Mouse (Mus musculus) kidney, adult 2 months (tissue): ENCODE data around the gene Xpo5. TPM values are rescaled to one million over a fixed set of nuclear protein-coding genes. Genes with fewer than 3 reads are reported as not detected.

ENCODE experiments used
- DNase-seq: peaks from one replicate; pipeline ENCODE4 v3.0.0; 2021
- H3K27ac ChIP-seq: fragments of 200-500 bp; 2 replicates; pipeline ENCODE4 v1.5.1; 2012; ENCODE audit warnings: low read depth, low read length, control low read depth, inconsistent platforms; ENCODE audit not compliant: insufficient read depth
- H3K27me3 ChIP-seq: fragments of 200-500 bp; replicated peaks from 2 replicates; pipeline ENCODE4 v1.6.1; 2012; ENCODE audit warnings: mild to moderate bottlenecking, moderate library complexity, low read length, inconsistent platforms; ENCODE audit not compliant: control insufficient read depth, insufficient read depth
- H3K36me3 ChIP-seq: fragments of 200-500 bp; 2 replicates; pipeline ENCODE4 v1.6.1; 2012; ENCODE audit warnings: mild to moderate bottlenecking, moderate library complexity, low read length, inconsistent platforms; ENCODE audit not compliant: control insufficient read depth, insufficient read depth
- H3K4me1 ChIP-seq: fragments of 200-500 bp; 2 replicates; pipeline ENCODE4 v1.6.1; 2011; ENCODE audit warnings: low read length; ENCODE audit not compliant: control insufficient read depth, insufficient read depth
- H3K4me3 ChIP-seq: fragments of 200-500 bp; 2 replicates; pipeline ENCODE4 v1.5.1; 2011; ENCODE audit warnings: mild to moderate bottlenecking, low read depth, low read length, control low read depth; ENCODE audit not compliant: insufficient read depth
- CTCF ChIP-seq: fragments of 200-500 bp; conservative IDR thresholded peaks from 2 replicates; pipeline ENCODE4 v1.5.1; 2011; ENCODE audit warnings: low read depth, mild to moderate bottlenecking, control low read depth, low read length, moderate library complexity, mixed read lengths; ENCODE audit not compliant: insufficient read depth, insufficient read length
- POLR2A ChIP-seq: fragments of 200-500 bp; IDR thresholded peaks from one replicate; pipeline ENCODE4 v1.6.1; 2011; ENCODE audit warnings: low read depth, low read length, control low read depth
- whole genome bisulfite sequencing: fragments of 180-500 bp; shearing (Covaris S2); methylation state at CpG from one replicate; pipeline ENCODE4 v1.1.7; 2018; 5-methylcytosine and 5-hydroxymethylcytosine counted together
- polyA plus RNA-seq: library from polyadenylated mRNA; depleted of rRNA; stranded (reverse); fragments of >200 nt; gene quantifications from 2 replicates; pipeline ENCODE4 v1.2.3, GENCODE M21; 2012

Gene Xpo5
- polyA plus RNA-seq, 1 experiment: 18.5 TPM

DNA sequence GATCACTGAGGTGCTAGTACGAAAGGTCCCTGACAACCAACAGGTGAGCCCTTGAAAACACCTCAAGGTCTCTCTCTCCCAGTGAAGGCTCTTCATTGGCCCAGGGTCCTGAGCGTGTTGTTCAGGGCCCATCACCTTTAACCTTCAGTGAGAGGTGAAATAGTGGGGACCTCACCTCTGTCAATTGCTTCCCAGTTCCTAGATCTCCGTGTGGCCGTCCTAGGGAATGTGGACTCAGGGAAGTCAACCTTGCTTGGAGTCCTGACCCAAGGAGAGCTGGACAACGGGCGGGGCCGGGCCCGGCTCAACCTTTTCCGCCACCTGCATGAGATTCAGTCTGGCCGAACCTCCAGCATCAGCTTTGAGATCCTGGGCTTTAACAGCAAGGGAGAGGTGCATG, 37.8 kb upstream of the Xpo5 start:
- no peak for TF ChIP-seq POLR2A
- no peak for TF ChIP-seq CTCF
- 91% methylated on average over 10 of the region's 10 CpGs for WGBS
- no peak overlapping the region for H3K27ac ChIP-seq
- no peaks in the 10 kb centered on the region for H3K27me3 ChIP-seq
- H3K36me3 ChIP-seq: no peaks in the 10 kb centered on the region; the same call in 1 of the 2 replicates
- no peak overlapping the region for H3K4me3 ChIP-seq
- no peak for DNase-seq
- H3K4me1 ChIP-seq: peaks cover 2% of the 10 kb centered on the region; the same call in 1 of the 2 replicates

DNA sequence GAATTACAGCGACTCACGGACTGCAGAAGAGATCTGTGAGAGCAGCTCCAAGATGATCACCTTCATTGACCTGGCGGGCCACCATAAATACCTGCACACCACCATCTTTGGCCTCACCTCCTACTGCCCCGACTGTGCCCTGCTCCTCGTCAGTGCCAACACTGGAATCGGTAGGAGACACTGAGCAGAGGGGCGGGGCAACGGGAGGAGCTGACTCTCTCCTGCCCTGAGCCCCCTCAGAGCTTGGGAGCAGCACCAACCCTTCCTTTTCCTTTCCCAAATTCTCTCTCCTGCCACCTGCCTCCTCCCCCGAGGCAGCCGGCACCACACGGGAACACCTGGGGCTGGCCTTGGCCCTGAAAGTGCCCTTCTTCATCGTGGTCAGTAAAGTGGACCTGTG, 37.1 kb upstream of the Xpo5 start:
- TF ChIP-seq POLR2A: no peak
- TF ChIP-seq CTCF: no peak
- Histone ChIP-seq H3K36me3 (no peaks in the 10 kb centered on the region; the same call in 1 of the 2 replicates), H3K4me3 (no peak overlapping the region), H3K27me3 (no peaks in the 10 kb centered on the region), H3K4me1 (peaks cover 2% of the 10 kb centered on the region; the same call in 1 of the 2 replicates), H3K27ac (no peak overlapping the region)
- 84% methylated on average over 12 of the region's 12 CpGs for WGBS
- DNase-seq: no peak

DNA sequence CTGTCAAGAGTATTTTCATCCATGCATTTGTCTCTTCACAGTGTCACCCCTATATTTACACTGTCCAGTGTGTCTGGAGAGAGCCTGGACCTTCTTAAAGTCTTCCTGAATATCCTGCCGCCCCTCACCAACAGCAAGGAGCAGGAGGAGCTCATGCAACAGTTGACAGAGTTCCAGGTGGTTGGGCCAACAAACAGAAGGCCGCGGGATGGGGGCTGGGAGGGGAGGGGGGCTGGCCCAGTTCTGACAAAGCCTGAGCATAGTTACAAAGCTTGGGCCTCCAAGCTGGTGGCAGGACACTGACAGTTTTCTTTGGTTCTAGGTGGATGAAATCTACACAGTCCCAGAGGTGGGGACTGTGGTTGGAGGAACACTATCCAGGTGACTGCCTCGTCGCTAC, 36.3 kb upstream of the Xpo5 start:
- 70% methylated on average over 5 of the region's 5 CpGs for WGBS
- no peaks in the 10 kb centered on the region; the same call in 1 of the 2 replicates for H3K36me3 ChIP-seq
- peaks cover 2% of the 10 kb centered on the region; the same call in 1 of the 2 replicates for H3K4me1 ChIP-seq
- no peak overlapping the region for H3K27ac ChIP-seq
- no peak overlapping the region for H3K4me3 ChIP-seq
- no peaks in the 10 kb centered on the region for H3K27me3 ChIP-seq
- TF ChIP-seq CTCF: no peak
- TF ChIP-seq POLR2A: no peak
- DNase-seq: no peak

DNA sequence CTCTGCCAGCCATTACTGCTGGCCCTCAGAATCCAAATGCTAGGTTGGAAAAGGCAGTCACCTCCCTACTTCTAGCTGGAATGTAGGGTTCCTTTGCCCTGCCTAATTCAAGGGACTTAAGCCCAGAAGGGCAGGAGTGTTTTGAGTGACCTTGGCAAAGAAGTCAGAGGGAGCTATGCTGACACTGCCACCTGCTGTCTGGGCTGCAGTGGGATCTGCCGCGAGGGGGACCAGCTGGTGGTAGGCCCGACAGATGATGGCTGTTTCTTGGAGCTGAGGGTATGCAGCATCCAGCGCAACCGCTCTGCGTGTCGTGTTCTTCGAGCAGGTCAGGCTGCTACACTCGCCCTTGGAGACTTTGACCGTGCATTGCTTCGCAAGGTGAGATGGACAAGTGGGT, 35.6 kb upstream of the Xpo5 start:
- no peak overlapping the region for H3K4me3 ChIP-seq
- H3K27ac ChIP-seq: 0 out of 2 replicates have a peak overlapping the region, but pooled peaks have one; percentile 8
- H3K4me1 ChIP-seq: peaks cover 2% of the 10 kb centered on the region; the same call in 1 of the 2 replicates
- H3K36me3 ChIP-seq: no peaks in the 10 kb centered on the region; the same call in 1 of the 2 replicates
- no peaks in the 10 kb centered on the region for H3K27me3 ChIP-seq
- WGBS: 81% methylated on average over 11 of the region's 11 CpGs
- DNase-seq: peak; percentile 40
- TF ChIP-seq CTCF (peak; percentile 58; the same call in 1 of the 2 replicates), POLR2A (no peak)

DNA sequence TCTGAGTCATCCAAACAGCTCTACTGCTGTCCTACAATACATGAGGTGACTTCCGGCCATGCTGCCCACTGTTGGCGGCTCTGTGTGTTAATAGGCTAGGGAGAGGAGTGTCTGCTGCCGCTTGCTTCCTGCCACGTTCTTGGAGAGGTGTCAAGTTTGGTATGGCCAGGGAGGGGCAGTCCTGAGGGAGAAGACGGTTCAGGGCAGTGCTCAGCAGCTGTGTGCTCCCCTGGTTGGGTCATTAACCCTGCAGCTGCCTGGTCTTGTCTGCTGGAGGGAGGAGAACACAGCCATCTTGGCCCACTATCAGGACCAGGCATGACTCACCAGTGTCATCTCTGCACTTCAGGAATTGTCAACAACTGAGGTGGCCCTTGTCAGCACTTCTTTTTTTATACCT, 34.3 kb upstream of the Xpo5 start:
- H3K27me3 ChIP-seq: no peaks in the 10 kb centered on the region
- no peaks in the 10 kb centered on the region; the same call in 1 of the 2 replicates for H3K36me3 ChIP-seq
- no peak for DNase-seq
- no peaks in the 10 kb centered on the region; the same call in 1 of the 2 replicates for H3K4me1 ChIP-seq
- H3K4me3 ChIP-seq: no peak overlapping the region
- H3K27ac ChIP-seq: no peak overlapping the region
- WGBS: 29% methylated on average over 5 of the region's 5 CpGs
- TF ChIP-seq CTCF (no peak), POLR2A (no peak)

DNA sequence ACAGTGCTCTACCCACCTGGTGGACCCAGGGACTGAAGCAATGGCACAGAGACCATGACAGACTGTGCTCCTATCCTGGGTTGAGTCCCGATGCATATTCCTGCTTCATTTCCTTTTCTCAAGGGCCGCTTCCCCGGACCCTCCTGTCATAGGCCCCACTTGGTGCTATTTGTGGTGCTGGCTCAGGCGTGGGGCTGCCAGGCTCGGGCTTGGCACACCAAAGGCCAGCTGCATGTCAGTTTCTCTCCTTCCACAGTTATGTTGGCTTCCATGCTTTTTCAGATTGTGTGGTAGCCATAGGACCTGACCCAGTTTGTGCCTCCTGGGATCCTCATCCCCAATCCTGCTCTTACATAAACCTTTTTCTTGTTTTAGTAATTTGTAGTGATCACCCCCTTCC, 33.8 kb upstream of the Xpo5 start:
- DNase-seq: no peak
- 91% methylated on average over 5 of the region's 5 CpGs for WGBS
- H3K4me3 ChIP-seq: no peak overlapping the region
- no peaks in the 10 kb centered on the region; the same call in 1 of the 2 replicates for H3K4me1 ChIP-seq
- H3K27ac ChIP-seq: no peak overlapping the region
- TF ChIP-seq CTCF (no peak), POLR2A (no peak)
- no peaks in the 10 kb centered on the region; the same call in 1 of the 2 replicates for H3K36me3 ChIP-seq
- H3K27me3 ChIP-seq: no peaks in the 10 kb centered on the region

DNA sequence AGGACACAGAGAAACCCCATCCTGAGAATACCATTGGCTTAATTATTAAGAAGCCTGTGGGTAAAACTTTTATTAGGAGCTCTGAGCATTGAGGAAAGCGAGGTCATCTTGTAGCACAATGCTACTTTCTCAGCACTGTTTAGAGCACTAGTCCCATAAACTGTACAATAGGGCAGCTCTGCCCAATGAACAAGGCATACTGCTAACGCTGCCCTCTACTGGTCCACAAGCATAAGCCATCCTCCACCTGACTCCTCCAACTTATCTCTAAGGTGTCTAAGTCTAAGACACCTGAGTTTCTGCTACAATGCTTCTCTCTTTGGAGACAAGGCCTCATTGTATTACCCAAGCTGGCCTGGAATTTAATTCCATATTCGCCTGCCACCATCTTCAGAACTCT, 32.0 kb upstream of the Xpo5 start:
- no peaks in the 10 kb centered on the region; the same call in 1 of the 2 replicates for H3K36me3 ChIP-seq
- H3K4me1 ChIP-seq: no peaks in the 10 kb centered on the region; the same call in 1 of the 2 replicates
- no peak overlapping the region for H3K27ac ChIP-seq
- TF ChIP-seq CTCF (peak; percentile 81), POLR2A (no peak)
- no peaks in the 10 kb centered on the region for H3K27me3 ChIP-seq
- WGBS: 67% methylated on average over 3 of the region's 3 CpGs
- peak; percentile 62 for DNase-seq
- H3K4me3 ChIP-seq: no peak overlapping the region

DNA sequence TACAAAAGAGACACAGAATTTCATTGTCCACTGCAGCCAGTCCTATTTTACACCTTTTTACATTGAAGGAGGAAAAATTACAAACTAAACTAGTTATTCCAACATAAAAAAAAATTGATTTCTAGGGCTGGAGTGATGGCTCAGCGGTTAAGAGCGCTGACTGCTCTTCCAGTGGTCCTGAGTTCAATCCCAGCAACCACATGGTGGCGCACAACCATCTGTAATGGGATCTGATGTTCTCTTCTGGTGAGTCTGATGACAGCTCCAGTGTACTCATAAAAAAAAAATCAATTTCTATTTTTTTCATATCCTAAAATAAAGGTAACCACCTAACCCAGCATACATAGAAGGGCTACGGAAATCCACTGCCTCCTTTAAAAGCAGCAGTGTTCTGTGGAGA, 20.3 kb upstream of the Xpo5 start:
- H3K36me3 ChIP-seq: peaks cover 3% of the 10 kb centered on the region; the same call in 1 of the 2 replicates
- peak; percentile 29 for DNase-seq
- H3K4me3 ChIP-seq: no peak overlapping the region
- no peaks in the 10 kb centered on the region for H3K4me1 ChIP-seq
- H3K27ac ChIP-seq: no peak overlapping the region
- TF ChIP-seq CTCF (peak; percentile 40; the same call in 1 of the 2 replicates), POLR2A (no peak)
- no peaks in the 10 kb centered on the region; the same call in 1 of the 2 replicates for H3K27me3 ChIP-seq
- 87% methylated on average over 4 of the region's 4 CpGs for WGBS
